Mouse (Mus musculus): ENCODE results near the gene Gm9837.

DNA sequence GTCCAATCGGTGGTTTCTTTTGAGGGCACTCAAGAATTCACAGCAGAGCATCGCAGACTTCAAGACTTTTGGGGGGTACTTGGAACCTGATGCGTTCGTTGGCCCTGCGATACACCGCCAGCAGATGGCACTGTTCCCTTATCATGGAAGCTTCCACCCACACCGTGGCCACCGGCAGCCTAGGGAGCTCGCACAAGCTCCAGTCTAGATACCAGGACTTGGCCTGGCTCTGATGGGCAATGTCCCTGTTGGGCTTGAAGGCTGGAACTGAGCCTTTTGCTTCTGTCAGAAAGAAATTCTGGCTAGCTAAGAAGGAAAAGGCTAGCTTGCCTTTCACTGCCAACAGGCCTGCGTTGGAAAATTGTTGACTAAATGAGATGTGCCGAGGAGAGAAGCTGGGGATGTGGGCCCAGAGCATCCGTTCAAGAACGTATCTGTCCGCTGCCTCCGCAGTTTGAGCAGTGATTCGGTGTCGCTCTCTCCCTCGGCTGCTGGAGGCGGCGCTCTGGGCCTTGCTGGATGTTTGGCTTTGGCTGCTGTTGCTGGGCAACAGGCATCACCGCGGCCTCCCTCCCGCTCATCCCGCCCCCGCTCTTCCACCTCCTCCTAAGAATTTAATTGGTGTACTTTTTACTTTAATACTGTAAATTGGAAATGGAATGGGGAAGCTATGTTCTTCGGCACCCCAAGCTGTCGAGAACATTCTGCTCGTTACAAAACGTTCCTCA, at the start of gene Gm9837:
- TF ChIP-seq CTCF (IDR thresholded peaks at IDR 0.05; ENCODE audit: borderline replicate concordance, control insufficient read depth, extremely low read depth, insufficient read depth, low read length, poor library complexity) (peak; percentile 92), POLR2A (IDR thresholded peaks at IDR 0.05; ENCODE audit: control insufficient read depth, extremely low read depth, insufficient read depth, low read length, poor library complexity) (no peak)
